Mouse (Mus musculus): Measurements from ENCODE around the gene Pfn1.

Gene Pfn1

GRCm38 (mm10) chr11:70654198-70654922, at the start of gene Pfn1:
Gene Pfn1 (minus strand): TSS chr11:70654644.
- peak; percentile 62 to 74 for DNase-seq (ENCODE audit: low spot score in 2 of 2)

GRCm38 (mm10) chr11:70702781-70703180, 48.3 kb upstream of the Pfn1 start:
- DNase-seq (ENCODE audit: low spot score in 2 of 2), result no peak

GRCm38 (mm10) chr11:70701984-70702733, 47.7 kb upstream of the Pfn1 start:
- DNase-seq (ENCODE audit: low spot score in 2 of 2), result no peak

- DNase-seq (ENCODE audit: low spot score in 2 of 2), result no peak
Measured at GRCm38 (mm10) chr11:70701221-70701955, 46.9 kb upstream of the Pfn1 start.

- peak; percentile 39 to 51 for DNase-seq (ENCODE audit: low spot score in 2 of 2)
Measured at GRCm38 (mm10) chr11:70700613-70701012, 46.2 kb upstream of the Pfn1 start.

- DNase-seq (ENCODE audit: low spot score in 2 of 2), result peak; percentile 94 to 96
Measured at GRCm38 (mm10) chr11:70699722-70700556, 45.5 kb upstream of the Pfn1 start, which contains the start of the genes Inca1 and Kif1c. Gene Inca1 (minus strand): TSS chr11:70700155. Gene Kif1c (plus strand): TSS chr11:70700548.

GRCm38 (mm10) chr11:70699051-70699450, 44.6 kb upstream of the Pfn1 start:
- DNase-seq (ENCODE audit: low spot score in 2 of 2), result no peak

GRCm38 (mm10) chr11:70697376-70697775, 42.9 kb upstream of the Pfn1 start:
- DNase-seq (ENCODE audit: low spot score in 2 of 2), result no peak

GRCm38 (mm10) chr11:70693504-70693903, 39.1 kb upstream of the Pfn1 start:
- DNase-seq (ENCODE audit: low spot score in 2 of 2), result no peak

- DNase-seq (ENCODE audit: low spot score in 2 of 2), result no peak
Measured at GRCm38 (mm10) chr11:70689578-70689977, 35.1 kb upstream of the Pfn1 start.

- no peak for DNase-seq (ENCODE audit: low spot score in 2 of 2)
Measured at GRCm38 (mm10) chr11:70688372-70688771, 33.9 kb upstream of the Pfn1 start.

GRCm38 (mm10) chr11:70687601-70688199, 33.3 kb upstream of the Pfn1 start, which contains the start of gene Camta2:
Gene Camta2 (minus strand): TSS chr11:70688105.
- peak; percentile 63 to 78 for DNase-seq (ENCODE audit: low spot score in 2 of 2)

- DNase-seq (ENCODE audit: low spot score in 2 of 2), result no peak
Measured at GRCm38 (mm10) chr11:70686901-70687566, 32.6 kb upstream of the Pfn1 start.

- DNase-seq (ENCODE audit: low spot score in 2 of 2), result no peak
Measured at GRCm38 (mm10) chr11:70683640-70684039, 29.2 kb upstream of the Pfn1 start.

- no peak for DNase-seq (ENCODE audit: low spot score in 2 of 2)
Measured at GRCm38 (mm10) chr11:70681897-70682581, 27.6 kb upstream of the Pfn1 start.

GRCm38 (mm10) chr11:70681170-70681569, 26.7 kb upstream of the Pfn1 start:
- DNase-seq (ENCODE audit: low spot score in 2 of 2), result no peak

GRCm38 (mm10) chr11:70679894-70680293, 25.4 kb upstream of the Pfn1 start:
- DNase-seq (ENCODE audit: low spot score in 2 of 2), result peak in 1 of 2 experiments; percentile 40

- DNase-seq (ENCODE audit: low spot score in 2 of 2), result no peak
Measured at GRCm38 (mm10) chr11:70679361-70679760, 24.9 kb upstream of the Pfn1 start.

- DNase-seq (ENCODE audit: low spot score in 2 of 2), result no peak
Measured at GRCm38 (mm10) chr11:70678576-70678975, 24.1 kb upstream of the Pfn1 start.

GRCm38 (mm10) chr11:70678092-70678491, 23.6 kb upstream of the Pfn1 start:
- no peak for DNase-seq (ENCODE audit: low spot score in 2 of 2)

Measured in spleen, postnatal 14 days (tissue).